ENCODE assay signal across 24 mouse cellular contexts in the genomic region with DNA sequence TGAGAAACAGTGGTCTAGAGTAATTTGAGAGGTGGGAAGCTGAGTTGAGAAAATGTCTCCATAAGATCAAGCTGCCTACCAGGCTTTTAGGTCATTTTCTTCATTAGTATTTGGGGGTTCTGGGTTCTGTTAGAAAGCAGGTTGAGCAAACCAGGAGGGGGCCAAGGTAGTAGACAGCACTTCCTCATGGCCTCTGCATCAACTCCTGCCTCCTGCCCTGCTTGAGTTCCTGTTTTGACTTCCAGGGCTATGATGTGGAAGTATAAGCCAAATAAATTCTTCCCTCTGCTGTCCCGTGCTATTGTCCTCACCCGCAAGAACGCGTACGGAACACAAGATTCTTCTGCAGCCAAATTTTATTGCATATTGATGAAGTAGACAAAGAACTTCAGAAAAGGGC. TPM values are rescaled to one million over a fixed set of nuclear protein-coding genes. Genes with fewer than 3 reads are reported as not detected.
"Had no signal": no experiment of that assay in that cellular context is flagged by ENCODE, and none has a peak within 500 bp of the region (broad histone marks: within the 10 kb centered on the region; RNA-seq: fewer than 3 reads in every experiment).

No protein-coding gene starts in this region.

- H3K27ac ChIP-seq: liver, embryonic 15.5 days; lung, embryonic 15.5 days; macrophage; midbrain, embryonic 12.5 days; neural tube, embryonic 13.5 days; neural tube, embryonic 15.5 days; stomach, embryonic 15.5 days; stomach, postnatal 0 days had no signal

- H3K4me3 ChIP-seq: liver, embryonic 15.5 days; lung, embryonic 15.5 days; megakaryocyte, embryonic 14.5 days; midbrain, embryonic 12.5 days; myocyte; neural tube, embryonic 13.5 days; neural tube, embryonic 15.5 days; stomach, embryonic 15.5 days had no signal

- H3K36me3 ChIP-seq: liver, embryonic 15.5 days; lung, embryonic 15.5 days; midbrain, embryonic 12.5 days; stomach, embryonic 15.5 days had no signal

- H3K4me1 ChIP-seq: liver, embryonic 15.5 days; megakaryocyte, embryonic 14.5 days; neural tube, embryonic 15.5 days had no signal

- DNase-seq: liver, postnatal 0 days; lung, adult 2 months; lung, postnatal 14 days; lung, postnatal 36 days; midbrain, embryonic 14.5 days; right cerebral cortex, postnatal 14 days; thymus, adult 2 months; thymus, postnatal 25 days; thymus, postnatal 4 days had no signal

- ATAC-seq: liver, postnatal 0 days; lung, postnatal 0 days; midbrain, embryonic 16.5 days had no signal

- H3K9ac ChIP-seq: liver, embryonic 15.5 days; liver, postnatal 0 days; lung, embryonic 15.5 days; midbrain, embryonic 12.5 days; neural tube, embryonic 13.5 days; neural tube, embryonic 15.5 days; stomach, embryonic 15.5 days had no signal

- H3K4me2 ChIP-seq: liver, embryonic 15.5 days; lung, embryonic 15.5 days; midbrain, embryonic 12.5 days; neural tube, embryonic 13.5 days; neural tube, embryonic 15.5 days; stomach, embryonic 15.5 days had no signal

- H3K27me3 ChIP-seq: liver, embryonic 15.5 days; lung, embryonic 15.5 days; megakaryocyte, embryonic 14.5 days; midbrain, embryonic 12.5 days; neural tube, embryonic 13.5 days; neural tube, embryonic 15.5 days; stomach, embryonic 15.5 days had no signal

- H3K9me3 ChIP-seq: liver, embryonic 15.5 days; lung, embryonic 15.5 days; neural tube, embryonic 15.5 days; stomach, embryonic 15.5 days had no signal

RNA-seq across cellular contexts. Expression of gene Scp2d1, which starts 58.2 kb away (rescaled TPM):
- polyA plus RNA-seq: liver, embryonic 15.5 days; liver, postnatal 0 days; lung, adult 2 months; lung, embryonic 15.5 days; lung, postnatal 0 days; macrophage; midbrain, embryonic 12.5 days; midbrain, embryonic 14.5 days; midbrain, embryonic 16.5 days; myocyte; neural tube, embryonic 11.5 days; neural tube, embryonic 13.5 days; neural tube, embryonic 15.5 days; spleen, adult 2 months; stomach, embryonic 15.5 days; stomach, postnatal 0 days; thymus, adult 2 months; urinary bladder, adult 2 months had no signal
